Mouse (Mus musculus): ENCODE results near the gene Vmn2r29. TPM values are rescaled to one million over a fixed set of nuclear protein-coding genes. Genes with fewer than 3 reads are reported as not detected.
"Not testable (repeated sequence)": the region's sequence is repeated elsewhere in the genome, so short reads cannot be mapped to it uniquely, and the experiment has no call there.

Gene Vmn2r29
- total RNA-seq (2021) = 1 to 10 TPM; 1.7 to 2.2 TPM
- long read RNA-seq, experiment 1 = 0 reads
- long read RNA-seq, experiment 2 = 0 reads

DNA sequence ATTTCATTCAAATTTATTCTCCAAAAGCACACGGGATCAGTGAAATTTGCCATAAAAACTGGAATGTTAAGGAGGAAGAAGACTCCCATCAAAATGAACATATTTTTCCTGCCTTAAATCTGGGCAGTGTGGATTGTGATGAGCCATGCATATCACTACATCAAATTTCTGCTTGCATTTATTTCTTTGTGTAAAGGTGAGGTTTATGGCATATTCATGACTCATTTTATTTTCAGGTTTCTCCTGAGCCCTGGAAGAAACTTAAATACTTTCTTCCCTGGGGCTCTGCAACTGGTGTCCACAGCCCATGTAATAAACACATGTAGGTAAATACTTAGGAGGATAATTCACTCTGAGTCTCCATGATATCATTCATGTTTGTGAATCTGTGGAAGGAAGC is at the start of gene Vmn2r29:
Gene Vmn2r29, minus strand, starts transcription at position 101 of the 400 bp plus-strand sequence.
- DNase-seq (ENCODE audit: low spot score in 2 of 2) = not testable (repeated sequence)

DNA sequence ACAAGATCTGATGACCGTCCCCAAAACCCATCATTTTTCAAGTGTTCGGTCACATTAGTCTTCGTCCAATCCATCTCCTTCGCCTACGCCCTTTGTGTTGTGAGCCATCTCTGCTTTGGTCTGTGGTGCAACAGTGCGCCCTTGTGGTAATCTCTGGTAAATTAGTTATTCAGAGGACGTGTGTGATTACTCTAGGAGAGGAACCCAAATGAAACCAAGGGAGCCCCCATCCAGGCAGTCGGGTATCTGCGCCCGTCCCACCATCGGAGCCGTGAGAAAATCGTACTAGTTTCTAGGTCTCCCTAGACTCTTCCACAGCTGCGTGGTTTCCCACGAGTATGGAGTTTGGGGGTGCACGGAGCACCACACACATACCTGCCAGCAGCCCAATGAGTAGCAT is 48.5 kb upstream of the Vmn2r29 start:
- peak; percentile 60 to 79 for DNase-seq (ENCODE audit: low spot score in 2 of 2)

DNA sequence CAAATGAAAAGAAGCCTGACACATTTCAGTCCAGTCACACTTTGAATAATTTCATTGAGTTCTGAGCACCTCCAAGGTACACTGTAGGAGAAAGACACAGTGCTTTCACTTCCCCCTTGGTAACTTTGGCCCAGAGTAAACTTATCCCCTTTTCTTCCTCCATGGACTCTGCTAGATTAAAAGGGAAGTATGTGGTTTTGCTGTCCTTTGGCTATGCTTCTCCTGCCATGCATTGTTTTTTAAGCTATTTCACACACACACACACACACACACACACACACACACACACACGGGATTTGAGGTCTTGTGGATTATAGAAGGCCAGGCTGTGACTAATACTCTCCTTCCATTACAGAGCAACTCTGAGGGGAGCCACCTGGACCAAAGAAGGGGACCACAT is 34.3 kb upstream of the Vmn2r29 start:
- no peak for DNase-seq (ENCODE audit: low spot score in 2 of 2)

DNA sequence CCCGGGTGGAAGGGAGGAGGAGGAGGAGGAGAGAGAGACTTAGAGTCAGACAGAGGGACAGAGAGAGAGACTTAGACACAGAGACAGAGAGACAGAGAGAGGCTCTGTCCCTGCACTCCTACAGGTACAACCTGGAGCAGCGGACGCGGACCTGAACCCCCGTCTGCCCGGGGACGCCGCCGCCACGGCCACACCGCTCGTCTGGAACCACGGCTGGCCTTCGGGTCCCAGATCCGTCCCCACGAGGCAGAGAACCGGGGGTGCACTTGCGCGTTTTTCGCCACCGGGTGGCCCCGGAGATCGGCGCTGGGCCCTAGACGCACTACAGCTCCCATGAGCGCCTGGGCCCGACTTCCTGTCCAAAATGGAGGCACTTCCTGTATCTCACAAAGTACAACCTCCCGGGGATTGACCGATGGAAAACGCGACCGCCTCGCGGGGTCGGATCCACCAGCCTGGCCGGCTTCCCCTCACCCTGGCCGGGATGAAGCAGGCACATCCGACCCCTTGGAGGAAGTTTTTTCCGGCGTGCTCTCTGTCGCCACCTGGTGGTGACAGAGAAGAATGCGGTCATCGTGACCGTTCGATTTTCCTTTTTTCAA is 30.9 kb upstream of the Vmn2r29 start, which contains the start of gene Gm45844:
Gene Gm45844, minus strand, starts transcription at position 324 of the 602 bp plus-strand sequence.
- DNase-seq (ENCODE audit: low spot score in 2 of 2) = peak; percentile 91 to 96

DNA sequence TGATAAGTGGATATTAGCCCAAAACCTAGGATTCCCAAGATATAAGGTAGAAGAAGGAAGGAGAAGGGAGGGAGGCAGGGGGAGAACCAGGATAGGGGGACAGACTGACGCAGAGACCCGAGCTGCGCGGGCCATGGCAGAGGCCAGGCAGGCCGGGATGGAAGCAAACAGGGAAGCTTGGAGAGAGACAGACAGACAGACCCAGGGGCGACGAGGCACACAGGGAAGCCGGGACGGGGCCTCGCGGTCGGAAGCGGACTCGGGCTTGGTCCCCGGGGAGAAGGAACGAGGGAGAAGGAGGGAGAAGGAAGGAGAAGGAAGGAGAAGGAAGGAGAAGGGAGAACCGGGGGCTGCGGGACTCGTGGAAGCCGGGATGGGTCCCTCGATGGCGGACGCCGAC is 30.4 kb upstream of the Vmn2r29 start:
- DNase-seq (ENCODE audit: low spot score in 2 of 2) = not testable (repeated sequence)

DNA sequence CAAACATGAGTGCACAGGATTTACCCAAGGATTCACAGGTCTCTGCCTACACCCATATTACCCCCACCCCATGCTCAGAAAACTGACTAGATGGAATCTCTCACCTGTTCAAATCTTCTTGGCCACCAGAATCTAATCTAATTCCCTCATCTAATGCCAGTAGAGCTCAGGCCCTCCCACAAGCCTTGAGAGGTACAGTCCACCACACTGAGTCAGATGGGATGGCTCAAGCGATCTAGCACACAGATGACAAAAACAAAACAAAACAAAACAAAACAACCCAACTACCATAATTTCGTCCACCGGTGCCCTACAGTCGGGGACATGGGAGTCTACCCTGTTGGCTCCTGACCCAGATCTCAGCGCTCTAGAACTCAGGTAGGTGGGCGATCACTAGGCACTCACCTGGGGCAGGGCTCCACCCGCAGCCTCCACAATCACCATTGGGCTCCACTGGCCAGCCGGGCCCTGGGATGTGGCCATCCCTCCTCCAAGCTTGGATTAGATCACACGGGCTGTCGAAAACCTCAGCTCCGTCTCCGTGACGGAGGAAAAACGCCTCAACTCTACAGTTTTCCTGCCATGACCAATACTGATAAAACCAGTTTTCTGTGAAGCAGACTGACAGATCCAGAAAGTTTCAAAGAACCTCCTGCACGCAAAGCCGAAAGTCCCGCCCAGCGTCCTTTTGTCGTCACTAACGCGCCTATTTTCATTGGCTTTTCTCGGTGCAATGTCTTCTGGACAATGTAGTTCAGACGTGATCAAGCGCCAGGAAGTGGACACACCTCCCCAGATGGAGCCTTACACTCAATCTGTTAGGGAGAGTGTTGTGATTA is 37.6 kb downstream of the Vmn2r29 start, which contains the start of gene Zfp772:
Gene Zfp772, minus strand, starts transcription at position 686 of the 839 bp plus-strand sequence.
- DNase-seq (ENCODE audit: low spot score in 2 of 2) = peak; percentile 36 to 71

DNA sequence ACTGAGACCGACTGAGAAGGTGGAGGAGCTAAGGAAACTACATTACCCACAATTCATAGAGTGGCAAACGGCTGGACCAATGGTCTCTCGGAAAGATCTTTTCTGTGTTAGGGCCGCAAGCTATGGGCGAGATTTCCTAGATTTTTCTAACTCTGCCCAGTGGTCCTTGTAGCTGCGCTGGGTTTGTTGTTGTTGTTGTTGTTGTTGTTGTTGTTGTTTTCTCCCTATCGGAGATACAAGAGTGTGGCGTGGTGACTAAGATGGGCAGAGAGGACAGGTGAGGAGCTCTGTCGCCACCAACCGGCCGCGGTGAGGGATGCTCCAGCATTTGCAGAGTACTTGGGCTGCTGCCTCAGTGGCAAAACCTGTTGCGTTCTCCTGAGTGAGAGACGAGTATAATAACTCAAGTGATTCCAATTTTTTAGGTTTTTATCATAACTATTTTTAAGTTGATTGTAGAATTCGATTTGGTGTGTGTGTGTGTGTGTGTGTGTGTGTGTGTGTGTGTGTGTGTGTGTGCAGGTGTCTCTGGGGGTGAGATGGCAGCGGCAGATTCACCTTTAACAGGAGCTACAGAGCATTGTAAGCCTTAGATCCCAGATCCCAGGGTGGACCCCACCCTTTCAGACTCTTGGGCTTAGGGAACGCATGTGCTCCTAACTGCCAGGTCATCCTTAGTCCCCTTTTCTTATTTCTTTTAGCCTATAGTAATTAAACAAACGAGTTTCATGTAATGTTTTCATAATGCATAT is 58.8 kb downstream of the Vmn2r29 start:
- DNase-seq (ENCODE audit: low spot score in 2 of 2) = peak; percentile 70 to 73

DNA sequence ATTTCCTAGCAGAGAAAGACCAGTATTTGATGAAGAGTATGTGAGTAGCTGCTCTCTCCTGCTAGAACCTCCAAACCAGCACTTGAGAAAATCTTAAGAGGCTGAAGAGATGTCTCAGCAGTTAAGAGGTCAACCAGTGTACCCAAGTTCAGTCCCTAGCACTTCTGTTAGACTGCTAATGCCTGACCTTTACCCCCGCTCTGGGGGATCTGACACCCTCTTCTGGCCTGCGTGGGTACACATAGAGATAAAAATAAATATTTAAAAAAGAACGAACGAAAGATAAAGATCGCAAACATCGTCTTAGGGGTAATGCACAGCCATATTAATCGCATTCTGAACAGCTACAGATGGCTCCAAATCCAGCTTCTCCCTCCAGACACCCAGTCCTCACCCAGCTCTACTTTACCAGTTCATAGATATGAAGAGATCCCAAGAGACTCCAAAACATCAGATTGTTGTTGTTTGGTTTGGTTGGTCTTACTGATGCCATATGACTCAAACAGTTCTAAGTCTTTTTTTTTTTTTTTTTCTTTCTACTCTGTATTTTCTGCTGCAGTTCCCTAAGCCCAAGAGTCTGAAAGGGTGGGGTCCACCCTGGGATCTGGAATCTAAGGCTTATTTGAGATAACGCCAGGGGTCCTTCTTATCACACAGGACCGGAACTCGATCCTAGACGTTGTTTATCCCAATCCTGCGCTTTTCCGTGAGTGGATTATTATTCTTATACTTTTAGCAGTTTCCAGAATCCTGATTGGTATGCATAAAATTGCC is 59.5 kb downstream of the Vmn2r29 start:
- peak in 1 of 2 experiments; percentile 3 for DNase-seq (ENCODE audit: low spot score in 2 of 2)

DNA sequence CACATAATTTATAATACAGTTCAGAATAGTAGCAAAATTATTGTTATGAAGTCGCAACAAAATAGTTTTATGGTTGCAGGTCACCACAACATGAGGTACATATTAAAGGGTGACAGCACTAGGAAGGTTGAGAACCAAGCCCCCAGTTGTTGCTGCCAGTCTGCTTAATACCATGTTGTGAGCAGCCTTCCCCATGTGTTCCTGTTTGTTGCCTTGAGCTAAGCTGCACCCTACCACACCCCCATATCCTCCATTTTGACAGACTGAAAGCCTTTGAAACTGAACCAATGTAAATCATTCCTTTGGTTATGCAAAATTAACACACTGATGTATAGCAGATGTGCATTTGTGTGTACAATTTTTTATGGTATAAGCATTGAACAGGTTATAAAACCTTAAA is 61.2 kb downstream of the Vmn2r29 start:
- DNase-seq (ENCODE audit: low spot score in 2 of 2) = no peak

Other genes with a start within 250 kb of the Vmn2r29 start
- 10 to 100 TPM; 13.0 to 13.4 TPM for gene Zfp954, start 125.8 kb downstream of the Vmn2r29 start, total RNA-seq (2021)
- gene Zfp773, start 110.6 kb downstream of the Vmn2r29 start, total RNA-seq (2021) = 1 to 10 TPM; 1.8 to 2.2 TPM
- 1 to 10 TPM; 5.0 to 6.2 TPM for gene Zfp418, start 76.0 kb downstream of the Vmn2r29 start, total RNA-seq (2021)
- 1 to 10 TPM; 6.9 to 7.1 TPM for gene Zfp772, start 37.3 kb downstream of the Vmn2r29 start, total RNA-seq (2021)
- 10 to 100 TPM; 10.6 to 12.7 TPM for gene Gm45844, start 31.0 kb upstream of the Vmn2r29 start, total RNA-seq (2021)
- gene Clcn4, start 53.5 kb upstream of the Vmn2r29 start, total RNA-seq (2021) = 100 to 1,000 TPM; 150 to 160 TPM
- gene Vmn2r30, start 90.3 kb upstream of the Vmn2r29 start, total RNA-seq (2021) = under 1 TPM; 0.17 to 0.18 TPM
- not detected for gene Gm45783, start 127.2 kb upstream of the Vmn2r29 start, total RNA-seq (2021)
- gene Vmn2r31, start 152.4 kb upstream of the Vmn2r29 start, total RNA-seq (2021) = under 1 TPM in 1 of 2 experiments, not detected in 1; 0.05 TPM
- gene Vmn2r32, start 232.7 kb upstream of the Vmn2r29 start, total RNA-seq (2021) = not detected

Measured in layer of hippocampus, postnatal 14 days (tissue).